Mouse (Mus musculus): ENCODE data around the gene Vps72.
"Not testable (repeated sequence)": the region's sequence is repeated elsewhere in the genome, so short reads cannot be mapped to it uniquely, and the experiment has no call there.

The Vps72 gene

DNA sequence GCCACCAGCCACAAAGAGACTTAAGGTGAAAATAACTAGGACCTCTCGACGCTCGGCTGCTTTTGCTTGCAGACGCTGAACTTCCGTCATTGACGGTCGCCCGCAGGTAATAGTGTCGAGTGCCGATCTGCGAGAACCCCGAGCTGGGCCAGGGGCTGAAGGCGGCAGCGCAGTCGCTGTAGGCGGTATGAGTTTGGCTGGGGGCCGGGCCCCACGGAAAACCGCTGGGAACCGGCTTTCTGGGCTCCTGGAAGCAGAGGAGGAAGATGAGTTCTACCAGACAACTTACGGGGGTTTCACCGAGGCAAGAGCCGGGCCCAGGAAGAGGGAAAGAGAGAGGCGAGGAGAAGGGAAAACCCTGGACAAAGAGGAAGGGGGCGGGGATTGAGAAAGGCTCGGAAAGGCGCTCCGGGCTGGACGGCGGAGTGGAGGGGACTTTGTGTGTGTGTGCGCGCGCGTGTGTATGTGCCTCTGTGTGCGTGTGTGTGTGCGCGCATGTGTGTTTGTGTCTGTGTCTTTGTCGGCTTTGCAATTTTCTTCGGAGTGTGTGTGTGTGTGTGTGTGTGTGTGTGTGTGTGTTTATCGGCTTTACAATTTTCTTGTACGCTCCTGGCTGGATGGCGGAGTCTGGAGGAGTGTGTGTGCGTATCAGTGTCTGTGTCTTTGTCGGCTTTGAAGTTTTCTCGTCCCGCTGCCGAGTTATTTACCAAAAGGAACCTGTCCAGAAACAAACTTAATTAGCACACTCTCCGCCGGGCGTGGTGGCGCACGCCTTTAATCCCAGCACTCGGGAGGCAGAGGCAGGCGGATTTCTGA is at the start of gene Vps72:
Gene Vps72, plus strand, starts transcription at position 112 of the 816 bp plus-strand sequence.
- in situ Hi-C loops (cut with MboI), result no loop called here

DNA sequence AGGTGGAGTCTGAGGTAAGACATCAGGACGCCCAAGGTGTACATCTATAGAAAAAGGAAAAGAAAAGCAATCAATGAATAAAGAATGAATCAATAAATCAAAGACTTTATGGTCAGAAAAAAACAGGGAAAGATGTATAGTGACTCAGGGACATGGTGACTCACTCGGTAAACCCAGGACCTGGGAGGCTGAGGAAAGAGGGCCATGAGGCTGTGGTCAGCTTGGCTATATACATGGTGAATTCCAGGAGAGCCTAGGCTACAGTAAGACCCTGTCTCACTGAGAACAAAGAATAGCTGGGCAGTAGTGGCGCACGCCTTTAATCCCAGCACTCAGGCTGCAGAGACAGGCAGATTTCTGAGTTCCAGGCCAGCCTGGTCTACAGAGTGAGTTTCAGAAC is 47.1 kb upstream of the Vps72 start:
- in situ Hi-C loops (cut with MboI), result no loop called here

DNA sequence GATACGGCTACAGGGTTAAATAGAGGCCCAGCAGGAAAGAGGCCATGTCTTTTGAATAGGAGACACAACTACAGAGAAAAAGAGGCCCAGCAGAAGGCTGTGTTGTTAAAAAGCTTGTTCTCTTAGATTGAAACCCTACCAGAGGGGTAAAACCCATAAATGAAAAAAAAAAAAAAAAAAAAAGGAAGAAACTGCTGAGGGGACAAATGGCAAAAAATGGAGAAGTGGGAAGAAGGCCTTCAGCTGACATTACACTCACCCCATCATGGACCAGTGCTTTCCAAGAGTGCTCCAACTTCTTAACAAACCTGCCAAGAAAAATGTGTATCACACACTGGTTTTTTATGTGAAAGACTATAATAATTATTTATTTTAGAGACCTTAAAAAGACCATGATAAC is 45.3 kb upstream of the Vps72 start:
- in situ Hi-C loops (cut with MboI), result no loop called here

DNA sequence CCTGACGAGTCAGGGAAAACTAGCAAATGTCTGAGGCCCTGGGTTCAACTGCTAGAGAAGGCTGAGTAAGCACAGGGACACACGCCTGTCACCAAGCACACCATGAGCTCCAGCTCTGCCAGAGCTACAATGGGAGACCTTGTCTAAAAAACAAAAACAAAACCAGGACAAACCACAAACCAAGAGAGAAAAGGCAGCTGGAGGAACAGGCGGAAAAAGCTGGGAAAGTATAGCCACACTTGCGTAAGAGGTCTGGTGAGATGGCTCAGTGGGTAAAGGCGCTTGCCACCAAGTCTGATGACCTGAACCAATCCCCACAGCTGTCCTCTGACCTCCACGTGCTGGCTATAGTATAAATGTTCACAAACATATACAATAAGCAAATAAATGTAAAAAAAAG is 44.7 kb upstream of the Vps72 start:
- in situ Hi-C loops (cut with MboI), result no loop called here

DNA sequence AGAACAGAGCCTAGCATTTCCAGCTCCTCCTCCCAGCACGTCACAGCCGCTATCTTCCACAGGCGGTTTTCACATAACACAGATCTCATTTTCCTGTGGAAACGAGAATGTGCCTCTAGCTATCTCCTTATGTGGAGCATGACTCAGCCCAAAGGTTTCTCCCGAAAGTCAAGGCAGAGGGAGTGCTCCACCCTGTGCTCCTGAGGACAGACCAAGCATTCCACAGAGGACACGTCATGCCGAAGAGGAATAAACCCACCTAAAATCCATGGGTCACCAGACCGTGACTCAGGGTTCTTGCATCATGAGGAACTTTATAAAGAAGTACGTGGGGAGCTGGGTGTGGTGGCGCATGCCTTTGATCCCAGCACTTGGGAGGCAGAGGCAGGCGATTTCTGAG is 44.3 kb upstream of the Vps72 start:
- in situ Hi-C loops (cut with MboI), result no loop called here

DNA sequence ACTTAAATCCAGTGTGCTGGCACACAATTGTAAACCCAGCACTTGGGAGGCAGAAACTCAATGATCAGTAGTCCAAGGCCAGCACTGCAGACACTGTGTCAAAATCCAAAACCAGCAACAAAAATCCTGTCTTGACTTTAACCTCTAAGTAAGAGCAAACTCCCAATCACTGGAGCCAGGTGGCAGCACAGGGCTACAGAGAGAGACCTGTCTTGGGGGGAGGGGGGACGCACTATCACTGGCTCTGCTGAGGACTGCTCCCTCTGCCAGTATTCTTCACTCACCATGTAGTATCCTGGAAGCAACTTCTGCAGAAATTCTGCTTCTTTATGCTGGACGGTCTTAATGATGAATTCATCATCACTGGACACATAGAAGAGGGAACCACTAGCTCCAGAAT is 39.2 kb upstream of the Vps72 start:
- in situ Hi-C loops (cut with MboI), result no loop called here

DNA sequence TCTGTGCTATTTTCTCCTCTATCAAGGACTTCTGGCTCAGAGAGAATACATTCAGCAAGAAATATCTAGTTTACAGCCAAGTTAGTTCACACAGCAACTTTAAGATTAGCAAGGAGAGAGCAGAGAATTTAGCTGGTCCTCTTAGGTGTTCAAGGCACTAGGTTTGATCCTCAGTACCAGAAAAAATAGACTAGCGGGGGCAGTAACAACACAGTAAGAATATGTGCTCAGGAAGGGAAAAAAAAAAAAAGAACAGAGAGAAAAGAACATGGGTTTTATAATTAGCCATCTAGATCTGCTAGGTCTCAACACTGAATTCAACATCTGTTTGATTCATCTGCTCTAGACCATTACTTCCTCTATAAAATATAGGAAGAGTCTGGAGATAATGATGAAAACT is 22.8 kb upstream of the Vps72 start:
- in situ Hi-C loops (cut with MboI), result no loop called here

DNA sequence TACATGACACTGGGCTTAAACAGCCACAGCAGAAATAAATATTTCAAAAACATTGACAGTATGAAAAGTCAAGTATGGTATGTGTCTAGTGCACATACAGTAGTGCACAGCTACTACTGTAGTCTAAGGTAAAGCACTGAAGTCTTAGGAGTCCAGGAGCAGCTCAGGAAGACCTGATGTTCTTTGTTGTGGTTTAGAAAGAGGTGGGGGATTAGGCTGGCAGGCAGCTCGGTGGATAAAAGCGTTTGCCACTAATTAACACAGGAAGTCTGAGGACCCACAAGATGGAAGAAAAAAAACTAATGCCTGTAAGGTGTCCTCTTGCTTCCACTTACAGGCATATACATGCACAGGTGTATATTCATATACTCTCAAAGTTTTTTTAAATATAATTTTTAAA is 10.0 kb upstream of the Vps72 start:
- in situ Hi-C loops (cut with MboI), result no loop called here

DNA sequence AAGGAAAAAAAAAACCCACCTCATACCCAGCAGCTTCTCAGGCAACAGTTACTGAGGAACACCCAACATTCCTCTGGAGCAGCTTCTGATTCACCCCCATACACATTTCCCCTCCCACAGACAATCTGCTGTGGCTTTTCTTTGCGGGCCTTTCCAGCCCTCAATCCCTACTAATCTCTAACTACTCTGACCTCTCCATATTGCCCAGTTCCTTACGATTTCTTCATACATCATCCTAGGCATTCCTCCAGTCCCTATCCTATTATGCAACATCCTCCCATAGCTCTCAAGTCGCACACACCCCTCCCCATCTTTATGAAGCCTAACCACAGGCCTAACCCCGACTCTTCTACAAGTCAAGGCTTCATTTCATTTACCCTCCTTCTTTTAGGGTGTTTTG is 5.7 kb upstream of the Vps72 start:
- in situ Hi-C loops (cut with MboI), result no loop called here

DNA sequence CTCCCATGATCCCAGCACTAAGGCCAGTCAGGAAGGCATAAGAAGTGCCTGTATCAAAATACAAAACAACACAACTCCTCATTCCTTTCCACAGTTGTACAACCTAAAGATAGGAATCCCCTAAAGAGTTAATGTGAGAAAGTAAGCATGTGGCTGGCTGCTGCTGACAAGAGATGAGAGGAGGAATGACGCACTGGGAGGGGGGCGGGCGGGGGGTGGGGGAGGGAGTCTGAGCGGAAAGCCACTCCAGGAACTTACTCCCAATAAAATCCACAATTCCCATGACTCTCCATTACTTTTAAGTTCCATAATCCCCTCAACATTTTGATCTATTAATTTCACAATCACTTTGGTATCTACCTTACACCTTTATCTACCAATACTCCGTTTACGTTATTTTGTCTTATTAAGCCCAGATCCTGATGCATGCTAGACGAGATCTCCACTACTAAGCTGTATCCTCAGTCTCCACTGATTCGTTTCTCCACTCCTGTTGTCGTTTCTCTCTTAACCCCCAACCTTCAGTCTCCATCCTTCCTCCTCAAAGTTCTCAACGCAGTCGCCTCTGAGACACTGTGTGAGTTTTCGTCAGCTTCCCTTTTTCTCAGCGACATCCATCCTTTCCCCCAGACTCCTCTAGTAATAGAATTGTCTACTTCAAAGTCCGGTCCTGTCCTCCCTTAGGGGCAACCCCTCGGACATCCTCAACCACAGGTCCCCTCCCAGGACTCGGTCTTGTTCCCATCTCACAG is 5.1 kb upstream of the Vps72 start:
- in situ Hi-C loops (cut with MboI), result no loop called here

DNA sequence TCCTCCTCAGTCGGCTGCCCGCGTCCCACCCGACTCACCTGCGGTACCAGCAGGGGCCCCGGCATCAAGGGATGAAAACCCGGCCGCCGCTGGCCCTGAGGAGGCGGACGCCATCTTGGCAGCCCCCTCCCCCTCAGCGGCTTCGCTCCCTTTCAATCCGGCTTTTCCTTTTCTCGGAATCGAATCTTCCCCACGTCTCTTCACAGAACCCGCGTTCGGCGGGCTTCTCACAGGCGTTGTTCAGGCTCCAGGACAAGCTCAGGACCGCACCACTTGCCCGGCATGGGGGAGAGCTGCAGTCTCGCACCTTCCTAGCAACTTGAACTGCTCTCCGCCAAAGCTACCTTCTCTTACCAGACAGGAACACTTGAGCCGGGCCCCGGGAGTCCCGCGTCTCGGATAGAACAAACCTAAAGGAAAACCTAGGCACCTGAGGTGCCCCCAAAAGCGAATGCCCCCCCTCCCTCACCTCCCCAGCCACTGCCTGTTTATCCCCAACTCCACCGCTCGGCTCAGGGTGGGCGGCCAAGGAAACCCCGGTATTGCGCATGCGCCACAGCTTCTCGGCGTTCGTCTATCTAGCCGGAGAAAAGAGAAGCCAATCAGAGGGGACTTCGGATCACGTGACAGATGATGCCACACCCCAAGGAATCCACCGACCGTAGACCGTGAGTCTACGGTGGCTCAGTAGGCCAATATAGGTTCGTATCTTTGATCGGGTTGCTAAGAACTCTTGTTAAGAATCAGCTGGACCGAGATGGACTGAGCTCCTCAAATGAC is 4.3 kb upstream of the Vps72 start, which contains the start of gene Pip5k1a:
Gene Pip5k1a, minus strand, starts transcription at position 593 of the 780 bp plus-strand sequence.
- in situ Hi-C loops (cut with MboI), result no loop called here

DNA sequence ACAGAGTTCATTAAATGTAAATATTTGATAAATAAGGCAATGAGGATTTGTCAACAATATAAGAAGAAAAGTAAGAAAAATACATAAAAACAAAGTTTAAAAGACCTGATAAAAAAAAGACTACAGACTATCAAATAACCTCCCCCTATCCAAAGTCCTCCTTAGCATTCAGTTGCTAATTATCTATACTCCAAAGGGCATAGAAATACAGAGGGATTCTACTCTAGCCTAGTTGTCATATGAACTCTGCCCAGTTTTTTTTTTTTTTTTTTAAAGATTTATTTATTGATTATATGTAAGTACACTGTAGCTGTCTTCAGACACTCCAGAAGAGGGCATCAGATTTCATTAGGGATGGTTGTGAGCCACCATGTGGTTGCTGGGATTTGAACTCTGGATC is 3.5 kb upstream of the Vps72 start:
- in situ Hi-C loops (cut with MboI), result not testable (repeated sequence)

DNA sequence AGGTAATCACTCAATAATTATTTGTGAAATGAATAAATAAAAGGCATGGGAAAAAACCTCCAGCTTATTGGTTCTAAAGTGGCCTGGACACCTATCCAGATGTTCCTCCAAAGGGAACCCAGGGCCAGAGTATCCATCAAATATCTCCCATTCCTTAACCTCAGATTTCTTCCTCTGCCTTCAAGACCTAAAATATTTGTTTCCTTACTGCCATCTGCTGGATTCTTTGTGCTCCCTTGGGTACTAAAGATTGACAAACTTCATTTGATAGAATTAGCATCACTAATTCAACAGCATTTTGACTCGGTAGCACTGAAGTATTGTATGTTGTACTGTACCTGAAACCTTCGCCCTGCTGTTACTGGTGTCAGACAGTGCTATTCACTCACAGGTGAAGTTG is 2.9 kb upstream of the Vps72 start:
- in situ Hi-C loops (cut with MboI), result no loop called here

DNA sequence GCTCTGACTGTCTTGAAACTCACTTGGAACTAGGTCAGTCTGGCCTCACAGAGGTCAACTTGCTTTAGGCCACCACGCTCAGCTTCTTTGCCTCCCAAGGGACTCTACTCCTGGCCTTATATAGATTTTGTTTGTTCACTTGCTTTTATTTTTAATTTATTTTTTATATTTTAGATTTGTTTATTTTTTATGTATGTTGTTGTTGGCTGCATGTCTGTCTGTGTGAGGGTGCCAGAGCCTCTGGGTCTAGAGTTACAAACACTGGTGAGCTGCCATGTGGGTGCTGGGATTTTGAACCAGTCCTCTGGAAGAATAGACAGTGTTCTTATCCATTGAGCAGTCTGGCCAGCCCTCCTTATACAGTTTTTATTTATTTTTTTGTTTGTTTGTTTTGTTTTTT is 1.9 kb downstream of the Vps72 start:
- in situ Hi-C loops (cut with MboI), result no loop called here

DNA sequence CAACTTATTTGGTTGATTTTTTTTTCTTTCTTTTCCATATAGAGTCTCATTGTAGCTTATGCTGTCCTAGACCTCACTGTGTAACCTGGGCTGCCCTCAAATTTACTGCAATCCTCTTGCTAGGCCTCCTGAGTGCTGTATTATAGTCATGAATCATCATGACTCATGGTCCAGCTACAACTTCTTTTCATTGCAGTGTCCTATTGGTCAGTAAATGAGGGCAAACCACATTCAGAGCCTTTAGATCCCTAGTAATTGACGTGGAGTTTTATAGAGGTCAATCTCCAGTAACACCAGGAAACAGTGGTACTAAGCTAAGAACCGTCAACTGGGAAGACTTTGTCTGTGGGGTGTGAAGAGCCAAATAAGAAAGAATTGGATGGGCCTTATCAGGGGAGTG is 6.9 kb downstream of the Vps72 start:
- in situ Hi-C loops (cut with MboI), result no loop called here

DNA sequence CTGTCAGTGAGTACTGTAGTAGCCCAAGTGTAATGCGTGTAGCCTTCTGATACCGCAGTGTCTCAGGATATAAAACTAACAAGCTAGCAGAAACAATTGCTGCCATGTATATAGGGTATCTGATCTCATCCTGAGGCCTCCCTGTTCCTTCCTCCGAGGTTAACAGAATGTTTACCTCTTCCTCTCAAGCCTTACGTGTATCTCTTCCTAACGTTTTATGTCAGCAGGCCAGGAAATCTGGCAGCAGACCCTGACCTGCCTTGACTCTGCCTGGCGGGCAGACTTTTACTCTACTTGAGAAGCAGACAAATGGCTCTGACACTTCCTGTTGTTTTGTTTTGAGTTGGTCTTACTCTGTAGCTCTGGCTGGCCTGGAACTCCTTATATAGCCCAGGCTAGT is 10.8 kb downstream of the Vps72 start:
- in situ Hi-C loops (cut with MboI), result no loop called here

DNA sequence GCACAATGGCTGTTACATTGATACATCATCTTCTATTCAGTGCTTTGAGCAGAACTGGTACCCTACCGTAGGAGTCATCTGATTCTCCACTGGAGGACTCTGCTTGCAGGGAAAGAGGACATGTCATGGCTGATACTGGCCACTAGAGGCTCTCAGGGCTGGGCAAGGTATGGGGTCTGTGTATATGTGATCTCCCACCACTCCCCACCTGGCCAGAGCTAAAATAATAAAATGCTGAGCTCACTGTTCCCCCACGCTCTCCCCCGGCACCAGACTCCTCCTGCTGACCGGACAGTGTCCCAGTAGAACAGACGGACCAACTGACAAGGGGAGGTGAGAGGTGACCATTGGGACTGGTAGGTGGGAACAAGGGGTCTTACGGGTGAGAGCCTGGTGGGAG is 13.4 kb downstream of the Vps72 start, which contains the start of gene Tmod4:
Gene Tmod4, plus strand, starts transcription at position 231 of the 400 bp plus-strand sequence.
- in situ Hi-C loops (cut with MboI), result no loop called here

DNA sequence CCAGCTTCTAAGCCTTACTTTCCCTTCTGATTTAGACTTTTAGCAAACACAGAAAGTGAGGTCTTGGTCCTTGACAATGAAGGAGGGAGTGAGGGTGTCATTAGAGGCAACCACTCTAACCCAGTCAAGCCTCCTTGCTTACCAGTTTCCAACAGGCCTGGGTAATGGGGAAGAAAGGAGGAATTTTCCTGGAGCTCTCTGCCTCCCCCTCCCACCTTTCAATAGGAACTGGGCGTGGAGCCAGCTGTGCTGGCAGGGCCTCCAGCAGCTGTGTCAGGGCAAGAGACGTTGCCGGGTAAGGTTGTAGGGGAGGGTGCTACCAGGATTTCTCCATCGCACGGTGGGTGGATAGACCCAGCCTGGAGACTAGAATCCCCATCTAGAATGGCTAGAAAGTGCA is 14.2 kb downstream of the Vps72 start:
- in situ Hi-C loops (cut with MboI), result no loop called here

DNA sequence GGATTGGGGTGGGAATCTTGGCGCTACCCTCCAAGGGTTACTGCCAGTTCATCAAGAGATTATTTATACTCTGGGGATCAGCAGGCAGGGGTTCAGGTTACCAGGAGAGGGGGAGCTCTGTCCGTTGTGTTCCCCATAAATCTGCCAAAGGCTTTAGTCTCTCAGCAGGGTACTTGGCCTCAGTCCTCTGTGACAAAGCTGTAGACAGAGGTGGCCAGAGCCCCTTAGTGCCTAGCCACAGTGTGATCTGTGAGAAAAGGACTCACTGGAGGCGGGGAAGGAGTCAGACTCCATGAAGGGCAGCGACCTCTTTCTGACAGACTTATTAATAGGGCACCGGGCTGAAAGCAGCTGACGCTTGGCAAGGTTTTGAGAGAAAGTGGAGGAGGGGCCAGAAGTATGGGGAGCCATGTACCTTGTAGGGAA is 18.4 kb downstream of the Vps72 start:
- in situ Hi-C loops (cut with MboI), result no loop called here

DNA sequence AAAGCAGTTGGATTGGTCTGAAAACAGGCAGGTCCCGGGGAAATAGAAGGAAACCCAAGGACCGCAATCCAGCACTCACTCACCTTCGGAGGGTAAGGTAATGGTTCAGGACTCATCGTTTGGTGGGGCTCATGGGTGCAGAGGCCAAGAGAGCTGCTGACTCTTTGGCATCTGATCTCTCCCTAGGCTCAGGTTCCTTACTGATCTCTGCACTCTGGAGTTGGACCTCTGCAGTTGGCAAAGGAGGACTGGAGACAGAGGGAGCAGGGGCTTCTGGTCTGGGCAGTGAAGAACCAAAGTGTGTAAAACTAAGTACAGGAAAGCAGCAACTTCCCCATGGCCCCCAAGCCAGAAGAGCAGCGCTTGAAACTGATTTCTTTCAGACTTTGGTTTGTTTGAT is 19.3 kb downstream of the Vps72 start:
- in situ Hi-C loops (cut with MboI), result no loop called here

DNA sequence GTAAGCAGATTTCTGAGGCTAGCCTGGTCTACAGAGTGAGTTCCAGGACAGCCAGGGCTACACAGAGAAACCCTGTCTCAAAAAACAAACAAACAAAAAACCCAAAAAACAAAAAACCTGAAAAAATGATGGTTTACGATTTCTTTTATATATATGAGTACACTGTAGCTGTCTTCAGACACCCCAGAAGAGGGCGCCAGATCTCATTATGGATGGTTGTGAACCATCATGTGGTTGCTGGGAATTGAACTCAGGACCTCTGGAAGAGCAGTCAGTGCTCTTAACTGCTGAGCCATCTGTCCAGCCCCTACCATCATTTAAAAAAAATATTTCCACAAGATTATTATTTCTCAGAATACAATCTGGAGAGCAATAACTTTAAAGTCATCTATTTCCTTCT is 21.6 kb downstream of the Vps72 start:
- in situ Hi-C loops (cut with MboI), result not testable (repeated sequence)

DNA sequence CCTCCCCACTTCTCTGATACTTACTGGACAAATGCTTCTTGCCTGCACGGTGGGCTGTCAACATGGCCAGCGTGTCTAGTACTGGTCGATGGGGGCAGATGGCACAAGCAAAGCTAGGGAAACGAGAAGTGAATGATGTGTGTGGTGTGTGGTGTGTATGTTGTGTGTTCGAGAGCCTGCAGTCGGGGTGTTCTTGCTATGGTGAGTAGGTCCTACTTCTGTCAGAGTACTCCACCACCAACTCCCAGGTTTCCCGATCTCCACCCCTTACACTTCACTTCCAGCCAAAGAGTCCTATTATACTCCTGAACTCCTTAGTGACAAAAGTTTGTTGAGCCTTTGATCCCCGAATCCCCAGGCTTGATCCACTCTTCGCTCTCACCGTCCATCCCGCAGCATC is 22.4 kb downstream of the Vps72 start:
- in situ Hi-C loops (cut with MboI), result no loop called here

All from mature B cell (primary cell).